Mouse (Mus musculus) embryonic facial prominence, embryonic 10.5 days (tissue): ENCODE measurements around the gene 1700001J03Rik. TPM values are rescaled to one million over a fixed set of nuclear protein-coding genes. Genes with fewer than 3 reads are reported as not detected.
A peak's percentile ranks its signal among the peaks of the same experiment; 100 is the strongest.
"Not testable (repeated sequence)": the region's sequence is repeated elsewhere in the genome, so short reads cannot be mapped to it uniquely, and the experiment has no call there.

ENCODE experiments used
- DNase-seq: peaks from one replicate; pipeline ENCODE4 v3.0.0-alpha.2; 2017; ENCODE audit warnings: low spot score
- H3K27ac ChIP-seq: fragments of 300-500 bp; sonication (generic); replicated peaks from 2 replicates; pipeline ENCODE4 v1.5.1; 2016; ENCODE audit warnings: mild to moderate bottlenecking
- H3K27me3 ChIP-seq: fragments of 300-500 bp; sonication (generic); replicated peaks from 2 replicates; pipeline ENCODE4 v1.6.1; 2016; ENCODE audit warnings: low read depth, mild to moderate bottlenecking; ENCODE audit not compliant: poor library complexity, severe bottlenecking
- H3K36me3 ChIP-seq: fragments of 300-500 bp; sonication (generic); replicated peaks from 2 replicates; pipeline ENCODE4 v1.6.1; 2016; ENCODE audit warnings: mild to moderate bottlenecking, moderate library complexity
- H3K4me1 ChIP-seq: fragments of 300-500 bp; sonication (generic); 2 replicates; pipeline ENCODE4 v1.6.1; 2016
- H3K4me3 ChIP-seq: fragments of 300-500 bp; sonication (generic); 2 replicates; pipeline ENCODE4 v1.5.1; 2016; ENCODE audit warnings: mild to moderate bottlenecking, moderate library complexity
- H3K9me3 ChIP-seq: fragments of 300-500 bp; sonication (generic); 2 replicates; pipeline ENCODE4 v1.6.1; 2016; ENCODE audit warnings: mild to moderate bottlenecking
- WGBS: fragments of 180-500 bp; shearing (Covaris S2); methylation state at CpG from one replicate; pipeline ENCODE4 v1.1.7; 2016; 5-methylcytosine and 5-hydroxymethylcytosine counted together
- polyA plus RNA-seq: library from polyadenylated mRNA; unstranded; fragments of >200 nt; fragmentation: Nextera tagmentation; extraction: Ambion mirVana; gene quantifications from 2 replicates; pipeline ENCODE4 v1.2.1, GENCODE M21; 2016

The 1700001J03Rik gene
- polyA plus RNA-seq, 1 experiment from 2014 or later: not detected

DNA sequence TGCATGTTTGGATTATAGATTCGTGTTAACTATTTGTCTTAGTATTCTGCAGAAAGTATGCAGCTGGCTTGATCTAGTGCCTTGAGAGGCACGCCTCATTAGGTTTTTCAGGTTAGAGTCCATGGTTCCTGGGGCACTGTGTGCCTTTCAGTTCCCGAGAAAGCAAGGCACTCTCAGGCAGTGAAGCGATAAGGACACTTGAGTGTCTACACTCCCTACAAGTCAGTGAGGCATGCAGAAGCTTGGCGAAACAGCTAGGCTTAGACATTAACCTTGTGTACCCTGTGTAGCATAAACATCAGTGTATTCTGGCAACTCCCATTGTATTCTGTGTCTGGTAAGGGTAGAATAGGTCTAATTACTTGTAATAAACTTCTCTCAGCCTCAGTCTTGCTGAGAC lies 20.4 kb upstream of the 1700001J03Rik start:
- Histone ChIP-seq H3K27me3 (no peaks in the 10 kb centered on the region), H3K36me3 (peaks cover 94% of the 10 kb centered on the region), H3K4me3 (no peak overlapping the region), H3K27ac (no peak overlapping the region), H3K9me3 (peaks cover 4% of the 10 kb centered on the region; the same call in 1 of the 2 replicates), H3K4me1 (no peaks in the 10 kb centered on the region)
- no peak for DNase-seq
- 93% methylated on average over 5 of the region's 5 CpGs for WGBS

DNA sequence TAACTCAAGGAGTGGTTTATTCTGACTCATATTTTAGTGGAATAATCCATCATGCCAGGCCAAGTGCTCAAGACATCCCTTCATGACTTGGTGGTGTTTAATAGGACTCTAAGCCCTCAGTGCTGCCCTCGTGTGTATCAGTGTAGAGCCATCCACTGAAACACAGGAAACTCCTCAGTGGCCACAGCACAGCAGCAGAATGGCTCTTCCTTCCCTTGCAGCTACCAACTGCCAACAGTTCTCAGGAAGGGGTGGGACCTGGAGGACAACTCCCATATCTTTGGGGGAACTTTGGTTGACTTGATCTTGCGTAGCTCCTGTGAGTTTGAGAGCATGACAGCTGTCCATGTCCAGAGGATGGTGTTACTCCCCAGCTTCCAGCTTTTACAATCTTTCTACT lies 18.8 kb upstream of the 1700001J03Rik start:
- no peak overlapping the region for H3K27ac ChIP-seq
- DNase-seq: no peak
- peaks cover 78% of the 10 kb centered on the region for H3K36me3 ChIP-seq
- no peaks in the 10 kb centered on the region for H3K27me3 ChIP-seq
- 83% methylated on average over 2 of the region's 2 CpGs for WGBS
- H3K4me1 ChIP-seq: no peaks in the 10 kb centered on the region
- H3K9me3 ChIP-seq: peaks cover 4% of the 10 kb centered on the region; the same call in 1 of the 2 replicates
- H3K4me3 ChIP-seq: no peak overlapping the region

DNA sequence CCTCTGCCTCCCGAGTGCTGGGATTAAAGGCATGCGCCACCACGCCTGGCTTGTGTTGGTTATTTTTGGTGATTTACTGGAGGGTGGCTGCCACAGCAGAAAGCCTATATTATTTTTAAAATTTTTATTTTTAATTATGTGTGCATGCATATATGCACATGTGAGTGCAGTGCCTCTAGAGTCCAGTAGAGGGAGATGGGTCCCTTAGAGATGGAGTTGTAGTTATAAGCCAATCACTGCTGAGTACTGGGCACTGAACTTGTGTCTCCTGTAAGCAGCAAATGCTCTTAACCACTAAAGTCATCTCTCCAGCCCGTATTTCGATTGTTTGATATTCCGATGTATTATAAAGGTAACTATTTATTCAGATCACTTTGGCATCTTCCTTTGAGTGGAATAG lies 15.5 kb upstream of the 1700001J03Rik start:
- H3K27me3 ChIP-seq: no peaks in the 10 kb centered on the region
- peaks cover 44% of the 10 kb centered on the region for H3K36me3 ChIP-seq
- H3K9me3 ChIP-seq: peaks cover 4% of the 10 kb centered on the region; the same call in 1 of the 2 replicates
- no peak overlapping the region for H3K27ac ChIP-seq
- 94% methylated on average over 6 of the region's 6 CpGs for WGBS
- no peak for DNase-seq
- H3K4me1 ChIP-seq: no peaks in the 10 kb centered on the region
- H3K4me3 ChIP-seq: no peak overlapping the region

DNA sequence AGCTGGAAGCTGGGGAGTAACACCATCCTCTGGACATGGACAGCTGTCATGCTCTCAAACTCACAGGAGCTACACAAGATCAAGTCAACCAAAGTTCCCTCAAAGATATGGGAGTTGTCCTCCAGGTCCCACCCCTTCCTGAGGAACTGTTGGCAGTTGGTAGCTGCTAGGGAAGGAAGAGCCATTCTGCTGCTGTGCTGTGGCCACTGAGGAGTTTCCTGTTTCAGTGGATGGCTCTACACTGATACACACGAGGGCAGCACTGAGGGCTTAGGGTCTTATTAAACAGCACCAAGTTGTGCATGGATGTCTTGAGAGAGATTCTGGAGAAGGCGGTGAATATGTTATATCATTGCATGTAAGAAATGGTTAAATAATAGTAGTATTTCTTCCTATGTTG lies 14.4 kb upstream of the 1700001J03Rik start:
- DNase-seq: no peak
- H3K27me3 ChIP-seq: no peaks in the 10 kb centered on the region
- no peaks in the 10 kb centered on the region for H3K4me1 ChIP-seq
- H3K27ac ChIP-seq: no peak overlapping the region
- H3K36me3 ChIP-seq: peaks cover 34% of the 10 kb centered on the region
- H3K4me3 ChIP-seq: no peak overlapping the region
- H3K9me3 ChIP-seq: peaks cover 4% of the 10 kb centered on the region; the same call in 1 of the 2 replicates
- 84% methylated on average over 2 of the region's 2 CpGs for WGBS

DNA sequence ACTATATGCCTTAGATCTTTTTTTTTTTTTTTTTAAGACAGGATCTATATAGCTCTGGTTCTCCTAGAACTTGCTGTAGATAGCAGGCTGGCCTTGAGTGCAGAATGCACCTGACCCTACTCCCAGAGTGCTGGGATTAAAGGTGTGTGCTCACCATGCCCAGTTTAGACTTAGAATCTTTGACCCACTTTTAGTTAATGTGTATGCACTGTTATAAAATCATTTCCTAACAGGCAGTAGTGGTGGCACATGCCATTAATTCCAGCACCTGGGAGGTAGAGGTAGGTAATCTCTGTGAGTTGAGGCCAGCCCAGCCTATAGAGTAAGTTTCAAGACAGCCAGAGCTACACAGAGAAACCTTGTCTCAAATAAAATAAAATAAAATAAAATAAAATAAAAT lies 14.0 kb upstream of the 1700001J03Rik start:
- Histone ChIP-seq H3K27ac (no peak overlapping the region), H3K4me1 (no peaks in the 10 kb centered on the region), H3K27me3 (no peaks in the 10 kb centered on the region), H3K36me3 (peaks cover 29% of the 10 kb centered on the region), H3K9me3 (peaks cover 4% of the 10 kb centered on the region; the same call in 1 of the 2 replicates), H3K4me3 (no peak overlapping the region)
- DNase-seq: no peak

DNA sequence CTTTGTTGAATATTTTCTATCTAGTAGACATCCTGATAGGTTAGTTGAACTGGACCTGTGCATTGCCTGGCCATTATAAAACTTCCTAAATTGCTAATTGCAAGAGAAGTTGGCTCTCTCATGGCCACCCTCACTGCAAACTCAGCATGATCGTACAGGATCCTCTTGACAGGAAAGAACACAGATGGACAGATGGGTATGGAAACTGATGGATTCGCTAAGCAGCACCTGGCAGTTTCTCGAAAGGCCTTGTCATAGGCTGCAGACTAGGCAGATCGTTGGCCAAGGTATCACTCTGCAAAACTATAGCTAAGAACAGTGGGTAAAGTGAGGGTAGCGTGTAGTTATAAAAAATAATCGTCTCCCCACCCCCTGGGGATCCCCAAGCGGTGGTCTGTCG lies 8.3 kb upstream of the 1700001J03Rik start:
- whole genome bisulfite sequencing: 87% methylated on average over 8 of the region's 8 CpGs
- Histone ChIP-seq H3K4me3 (no peak overlapping the region), H3K27ac (no peak overlapping the region), H3K36me3 (no peaks in the 10 kb centered on the region), H3K27me3 (no peaks in the 10 kb centered on the region), H3K9me3 (no peaks in the 10 kb centered on the region), H3K4me1 (no peaks in the 10 kb centered on the region)
- no peak for DNase-seq

DNA sequence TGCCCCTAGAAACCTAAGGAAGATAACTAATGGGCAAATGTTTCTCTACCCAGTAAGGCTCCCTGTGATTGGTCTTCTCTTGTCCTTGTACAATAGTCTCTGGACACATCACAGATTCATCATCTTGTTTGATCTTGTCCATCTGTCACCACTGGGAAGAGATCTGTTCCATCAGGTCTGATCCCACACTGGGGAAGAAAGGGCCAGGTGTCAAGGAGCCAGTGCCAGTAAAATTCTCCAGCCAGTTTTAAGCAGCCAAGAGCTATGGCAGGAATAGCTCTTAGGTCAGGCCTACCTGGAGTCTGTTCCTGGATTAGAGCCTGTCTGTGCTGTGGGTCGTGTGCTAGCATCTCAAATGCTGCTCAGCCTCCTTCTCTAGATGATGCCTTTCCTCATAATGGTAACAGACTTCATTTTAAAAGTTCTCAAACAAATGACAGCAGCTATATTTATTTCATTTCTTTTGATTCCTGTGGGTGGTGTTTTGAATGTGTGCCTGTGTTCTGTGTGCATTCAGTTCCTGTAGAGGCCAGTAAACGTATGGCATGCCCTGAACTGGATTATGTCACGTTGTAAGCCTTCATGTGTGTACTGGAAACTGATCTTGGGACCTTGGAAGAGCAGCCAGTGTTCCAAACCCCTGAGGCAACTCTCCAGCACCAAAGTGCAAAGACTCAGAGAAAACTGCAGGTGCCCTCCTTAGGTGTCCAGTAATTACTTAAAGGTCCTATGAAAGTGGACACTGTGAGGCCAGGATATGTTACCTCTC lies 5.6 kb upstream of the 1700001J03Rik start:
- Histone ChIP-seq H3K9me3 (no peaks in the 10 kb centered on the region), H3K36me3 (no peaks in the 10 kb centered on the region), H3K4me1 (no peaks in the 10 kb centered on the region), H3K4me3 (no peak overlapping the region), H3K27ac (no peak overlapping the region), H3K27me3 (no peaks in the 10 kb centered on the region)
- WGBS: 59% methylated on average over 3 of the region's 3 CpGs
- DNase-seq: no peak

DNA sequence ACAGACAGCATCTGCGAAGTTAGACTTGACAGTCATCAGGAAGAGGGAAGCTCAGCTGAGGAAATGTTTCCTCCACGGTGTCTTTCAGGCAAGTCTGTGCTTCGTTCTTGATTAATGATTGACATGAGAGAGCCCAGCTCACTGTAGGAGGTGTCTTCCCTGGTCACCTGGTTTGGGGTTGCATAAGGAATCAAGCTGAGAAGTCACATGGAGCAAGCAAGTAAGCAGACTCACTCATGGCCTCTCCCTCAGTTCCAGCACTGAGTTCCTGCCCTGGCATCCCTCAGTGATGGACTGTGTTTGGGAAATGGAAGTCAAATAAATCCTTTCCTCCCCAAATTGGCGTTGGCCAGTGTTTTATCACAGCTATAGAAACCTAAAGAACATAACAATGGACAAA lies 5.0 kb upstream of the 1700001J03Rik start:
- no peaks in the 10 kb centered on the region for H3K36me3 ChIP-seq
- H3K27ac ChIP-seq: no peak overlapping the region
- no peaks in the 10 kb centered on the region for H3K27me3 ChIP-seq
- no peak for DNase-seq
- WGBS: 70% methylated on average over 4 of the region's 4 CpGs
- no peak overlapping the region for H3K4me3 ChIP-seq
- no peaks in the 10 kb centered on the region for H3K4me1 ChIP-seq
- H3K9me3 ChIP-seq: peaks cover 3% of the 10 kb centered on the region; the same call in 1 of the 2 replicates

DNA sequence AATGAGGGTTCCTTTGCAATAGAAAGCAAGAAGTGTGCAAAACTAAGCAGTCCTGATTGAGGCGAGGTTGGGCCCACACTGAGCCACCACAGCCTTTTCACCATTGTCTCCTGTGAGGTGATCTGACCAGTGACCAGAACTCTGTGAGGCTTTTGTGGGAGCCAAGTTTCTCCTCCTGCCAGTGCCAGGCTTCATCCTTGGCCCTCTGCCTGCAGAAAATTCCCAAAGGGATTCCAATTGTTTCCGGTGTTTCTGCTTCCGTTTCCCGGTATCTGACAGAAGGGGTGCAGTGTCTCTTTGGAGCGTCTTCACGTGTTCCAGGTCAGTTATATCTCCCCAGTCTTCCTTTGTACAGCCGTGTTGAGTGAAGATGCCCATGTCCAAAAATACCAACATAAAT lies 3.6 kb upstream of the 1700001J03Rik start:
- no peaks in the 10 kb centered on the region for H3K27me3 ChIP-seq
- H3K4me3 ChIP-seq: no peak overlapping the region
- H3K27ac ChIP-seq: no peak overlapping the region
- no peak for DNase-seq
- H3K4me1 ChIP-seq: no peaks in the 10 kb centered on the region
- H3K9me3 ChIP-seq: peaks cover 12% of the 10 kb centered on the region
- no peaks in the 10 kb centered on the region for H3K36me3 ChIP-seq
- WGBS: 93% methylated on average over 7 of the region's 7 CpGs

DNA sequence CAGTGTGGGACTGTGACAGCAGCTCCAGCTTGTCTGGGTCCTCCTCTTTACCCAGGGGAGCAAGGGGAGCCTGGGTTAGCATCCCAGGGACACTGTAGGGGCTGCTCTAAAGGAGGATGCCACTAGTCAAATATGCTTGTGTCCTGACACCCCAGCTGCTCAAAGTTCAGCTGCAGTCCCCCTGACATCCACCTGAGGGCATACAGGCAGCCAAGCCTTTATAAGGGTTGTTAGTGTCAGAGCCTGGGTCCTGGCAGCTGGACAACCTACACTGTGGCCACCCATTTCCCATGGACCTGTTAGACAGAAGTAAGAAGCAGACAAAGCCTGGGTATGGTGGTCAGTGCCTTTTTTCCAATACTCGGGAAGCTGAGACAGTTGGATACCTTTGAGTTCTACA lies 3.0 kb upstream of the 1700001J03Rik start:
- no peaks in the 10 kb centered on the region for H3K36me3 ChIP-seq
- no peaks in the 10 kb centered on the region for H3K4me1 ChIP-seq
- 84% methylated on average over 1 of the region's 1 CpGs for WGBS
- peaks cover 18% of the 10 kb centered on the region for H3K9me3 ChIP-seq
- no peaks in the 10 kb centered on the region for H3K27me3 ChIP-seq
- no peak overlapping the region for H3K4me3 ChIP-seq
- DNase-seq: no peak
- H3K27ac ChIP-seq: no peak overlapping the region

DNA sequence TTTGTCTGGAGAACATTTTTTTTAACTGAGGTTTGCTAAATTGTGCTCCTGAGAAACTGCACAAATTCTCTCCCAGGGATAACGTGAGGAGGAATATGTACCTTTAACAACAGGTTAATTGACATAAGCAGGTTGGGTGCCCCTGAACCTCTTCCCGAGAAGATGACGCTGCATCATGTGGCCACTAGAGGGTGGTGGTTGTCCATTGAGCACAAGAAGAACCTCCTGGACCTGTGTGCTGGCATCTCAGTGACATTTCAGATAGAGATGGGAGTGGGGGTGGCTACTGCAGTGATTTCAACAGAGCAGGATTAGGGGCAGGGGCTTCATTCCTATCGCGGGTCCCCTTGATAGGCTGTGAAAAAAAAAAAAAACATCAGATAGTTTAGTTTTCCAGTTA lies 2.3 kb upstream of the 1700001J03Rik start:
- peak; percentile 33 for DNase-seq
- H3K9me3 ChIP-seq: peaks cover 18% of the 10 kb centered on the region
- WGBS: 37% methylated on average over 5 of the region's 5 CpGs
- not testable (repeated sequence) for H3K27ac ChIP-seq, H3K36me3 ChIP-seq, H3K27me3 ChIP-seq, H3K4me1 ChIP-seq, H3K4me3 ChIP-seq

DNA sequence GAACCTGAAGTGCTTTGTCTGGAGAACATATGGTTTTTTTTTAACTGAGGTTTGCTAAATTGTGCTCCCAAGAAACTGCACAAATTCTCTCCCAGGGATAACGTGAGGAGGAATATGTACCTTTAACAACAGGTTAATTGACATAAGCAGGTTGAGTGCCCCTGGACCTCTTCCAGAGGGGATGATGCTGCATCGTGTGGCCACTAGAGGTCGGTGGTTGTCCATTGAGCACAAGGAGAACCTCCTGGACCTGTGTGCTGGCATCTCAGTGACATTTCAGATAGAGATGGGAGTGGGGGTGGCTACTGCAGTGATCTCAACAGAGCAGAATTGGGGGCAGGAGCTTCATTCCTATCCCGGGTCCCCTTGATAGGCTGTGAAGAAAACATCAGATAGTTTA lies 12.4 kb downstream of the 1700001J03Rik start:
- H3K27me3 ChIP-seq, H3K36me3 ChIP-seq, DNase-seq, H3K27ac ChIP-seq, H3K4me1 ChIP-seq, H3K4me3 ChIP-seq: not testable (repeated sequence)
- H3K9me3 ChIP-seq: peaks cover 29% of the 10 kb centered on the region
- WGBS: 65% methylated on average over 4 of the region's 4 CpGs

DNA sequence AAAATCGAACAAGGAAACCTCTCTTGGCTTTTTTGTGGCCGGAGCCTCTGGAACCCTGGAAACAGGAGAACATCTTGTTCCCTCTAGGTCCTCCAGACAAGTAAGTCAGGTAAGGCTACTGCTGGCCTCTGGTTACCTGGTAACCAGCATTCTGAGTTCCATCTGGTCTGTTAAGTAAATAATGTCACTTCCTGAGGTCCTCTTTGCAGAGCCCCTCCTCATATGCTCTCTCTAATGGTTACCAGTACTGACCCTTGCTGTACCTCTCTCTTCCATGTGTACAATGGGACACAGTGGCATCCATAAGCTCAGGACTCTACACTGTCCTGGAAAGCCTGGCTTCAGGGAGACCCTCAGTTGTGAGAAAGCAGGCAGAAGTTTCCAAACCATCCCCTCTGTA lies 14.5 kb downstream of the 1700001J03Rik start, which contains the start of gene Gm6309:
TSS of gene Gm6309 (minus strand) at position 101 of the 400 bp plus-strand sequence.
- WGBS: 86% methylated on average over 2 of the region's 2 CpGs
- peaks cover 29% of the 10 kb centered on the region for H3K9me3 ChIP-seq
- DNase-seq: not testable (repeated sequence)

More for the DNA sequence above, 14.5 kb downstream of the 1700001J03Rik start, which contains the start of gene Gm6309:
- not testable (repeated sequence) for H3K36me3 ChIP-seq, H3K27ac ChIP-seq, H3K27me3 ChIP-seq, H3K4me3 ChIP-seq, H3K4me1 ChIP-seq
